Mouse (Mus musculus) MEL (cell line): ENCODE results near the gene Slc16a10. TPM values are rescaled to one million over a fixed set of nuclear protein-coding genes. Genes with fewer than 3 reads are reported as not detected.

Source experiments
- DNase-seq: peaks from one replicate; pipeline ENCODE4 v3.0.0; 2011; ENCODE audit warnings: low read depth, low spot score
- H3K27ac ChIP-seq: 2 replicates; pipeline ENCODE4 v1.5.1; 2012; ENCODE audit warnings: low read depth, mild to moderate bottlenecking, control low read depth, low read length, moderate library complexity; ENCODE audit not compliant: control insufficient read depth
- H3K27me3 ChIP-seq, 2 experiments: fragments of 150-350 bp in 1 of 2; sonication (generic) in 1 of 2; 2 replicates each; pipeline ENCODE4 v1.6.1; 2012; ENCODE audit warnings: low read length in 2 of 2, mild to moderate bottlenecking in 2 of 2, improper control_type of control experiment in 1 of 2, moderate library complexity in 1 of 2; ENCODE audit not compliant: insufficient read depth in 2 of 2, control insufficient read depth in 1 of 2
- H3K36me3 ChIP-seq, 2 experiments: 2 replicates each; pipeline ENCODE4 v1.6.1; 2012 to 2014; ENCODE audit warnings: low read length in 2 of 2, improper control_type of control experiment in 1 of 2, inconsistent platforms in 1 of 2, mild to moderate bottlenecking in 1 of 2; ENCODE audit not compliant: insufficient read depth in 2 of 2, control insufficient read depth in 1 of 2
- H3K4me1 ChIP-seq, 2 experiments: fragments of 150-350 bp in 1 of 2; sonication (generic) in 1 of 2; 2 replicates each; pipeline ENCODE4 v1.6.1; 2012; ENCODE audit warnings: low read length in 2 of 2, improper control_type of control experiment in 1 of 2, mild to moderate bottlenecking in 1 of 2; ENCODE audit not compliant: insufficient read depth in 2 of 2, control insufficient read depth in 1 of 2
- H3K4me3 ChIP-seq, 2 experiments: fragments of 150-350 bp in 1 of 2; sonication (generic) in 1 of 2; 2 replicates each; pipeline ENCODE4 v1.5.1; 2012; ENCODE audit warnings: low read depth in 2 of 2, low read length in 2 of 2, mild to moderate bottlenecking in 2 of 2, moderate library complexity in 2 of 2, control low read depth in 1 of 2, improper control_type of control experiment in 1 of 2; ENCODE audit not compliant: control insufficient read depth in 1 of 2, insufficient read depth in 1 of 2
- H3K79me2 ChIP-seq: 2 replicates; pipeline ENCODE4 v1.6.1; 2012; ENCODE audit warnings: mild to moderate bottlenecking, low read length, moderate library complexity; ENCODE audit not compliant: control insufficient read depth, poor library complexity, insufficient read depth
- H3K9ac ChIP-seq: 2 replicates; pipeline ENCODE4 v1.6.1; 2012; ENCODE audit warnings: low read depth, mild to moderate bottlenecking, control low read depth, low read length, moderate library complexity; ENCODE audit not compliant: control insufficient read depth, poor library complexity, severe bottlenecking
- H3K9me3 ChIP-seq: fragments of 150-350 bp; sonication (generic); replicated peaks from 2 replicates; pipeline ENCODE4 v1.6.1; 2012; ENCODE audit warnings: mild to moderate bottlenecking, low read length, improper control_type of control experiment, moderate library complexity; ENCODE audit not compliant: insufficient read depth
- BHLHE40 ChIP-seq: IDR thresholded peaks from 2 replicates; pipeline ENCODE4 v1.6.1; 2012; ENCODE audit warnings: low read depth, mild to moderate bottlenecking, inconsistent platforms, low read length, improper control_type of control experiment, borderline replicate concordance
- CTCF ChIP-seq, 3 experiments: IDR thresholded peaks in 2 of 3; conservative IDR thresholded peaks in 1 of 3; 2 replicates each; pipeline ENCODE4 v1.5.1; 2011 to 2012; ENCODE audit warnings: low read length in 3 of 3, low read depth in 2 of 3, mild to moderate bottlenecking in 2 of 3, improper control_type of control experiment in 1 of 3, inconsistent platforms in 1 of 3, mixed read lengths in 1 of 3, moderate library complexity in 1 of 3; ENCODE audit not compliant: control insufficient read depth in 1 of 3, insufficient read depth in 1 of 3, poor library complexity in 1 of 3, severe bottlenecking in 1 of 3
- ELF1 ChIP-seq: IDR thresholded peaks from 2 replicates; pipeline ENCODE4 v1.6.1; 2014; ENCODE audit warnings: low read depth, mild to moderate bottlenecking, inconsistent platforms, low read length, improper control_type of control experiment, moderate library complexity
- EP300 ChIP-seq, 2 experiments: IDR thresholded peaks; 2 replicates each; pipeline ENCODE4 v1.6.1; 2011; ENCODE audit warnings: improper control_type of control experiment in 2 of 2, low read length in 2 of 2, low read depth in 1 of 2, mild to moderate bottlenecking in 1 of 2
- ETS1 ChIP-seq: IDR thresholded peaks from 2 replicates; pipeline ENCODE4 v1.6.1; 2012; ENCODE audit warnings: low read depth, mild to moderate bottlenecking, inconsistent platforms, low read length, improper control_type of control experiment, moderate library complexity
- GATA1 ChIP-seq: IDR thresholded peaks from 2 replicates; pipeline ENCODE4 v1.6.1; 2011; ENCODE audit warnings: low read depth, low read length, improper control_type of control experiment
- KAT2A ChIP-seq: conservative IDR thresholded peaks from 2 replicates; pipeline ENCODE4 v1.6.1; 2012; ENCODE audit warnings: low read depth, low read length, improper control_type of control experiment, inconsistent platforms
- MAFK ChIP-seq: IDR thresholded peaks from 2 replicates; pipeline ENCODE4 v1.6.1; 2011; ENCODE audit warnings: low read depth, mild to moderate bottlenecking, low read length, improper control_type of control experiment, borderline replicate concordance
- MXI1 ChIP-seq: IDR thresholded peaks from 2 replicates; pipeline ENCODE4 v1.6.1; 2011; ENCODE audit warnings: mild to moderate bottlenecking, low read depth, low read length, improper control_type of control experiment
- MYC ChIP-seq: IDR thresholded peaks from 2 replicates; pipeline ENCODE4 v1.6.1; 2011; ENCODE audit warnings: low read depth, mild to moderate bottlenecking, low read length, improper control_type of control experiment, moderate library complexity
- NRF1 ChIP-seq: IDR thresholded peaks from 2 replicates; pipeline ENCODE4 v1.6.1; 2014; ENCODE audit warnings: low read depth, mild to moderate bottlenecking, inconsistent platforms, low read length, improper control_type of control experiment, moderate library complexity; ENCODE audit not compliant: poor library complexity, insufficient read depth, severe bottlenecking
- POLR2A ChIP-seq, 2 experiments: IDR thresholded peaks; 2 replicates each; pipeline ENCODE4 v1.6.1; 2011 to 2012; ENCODE audit warnings: low read length in 2 of 2, mild to moderate bottlenecking in 2 of 2, control low read depth in 1 of 2, improper control_type of control experiment in 1 of 2, low read depth in 1 of 2, moderate library complexity in 1 of 2; ENCODE audit not compliant: control insufficient read depth in 1 of 2, insufficient read depth in 1 of 2, poor library complexity in 1 of 2
- POLR2AphosphoS5 ChIP-seq: IDR thresholded peaks from 2 replicates; pipeline ENCODE4 v1.6.1; 2012; ENCODE audit warnings: low read depth, borderline replicate concordance, mild to moderate bottlenecking, inconsistent platforms, low read length, moderate library complexity, mixed read lengths
- RAD21 ChIP-seq: IDR thresholded peaks from 2 replicates; pipeline ENCODE4 v1.6.1; 2011; ENCODE audit warnings: mild to moderate bottlenecking, low read depth, low read length, improper control_type of control experiment
- TAL1 ChIP-seq: IDR thresholded peaks from 2 replicates; pipeline ENCODE4 v1.6.1; 2012; ENCODE audit warnings: mild to moderate bottlenecking, inconsistent platforms, low read length, moderate library complexity, mixed read lengths
- TBP ChIP-seq: IDR thresholded peaks from 2 replicates; pipeline ENCODE4 v1.8.0; 2011; ENCODE audit warnings: low read depth, low read length, improper control_type of control experiment
- UBTF ChIP-seq: IDR thresholded peaks from 2 replicates; pipeline ENCODE4 v1.6.1; 2012; ENCODE audit warnings: low read depth, mild to moderate bottlenecking, inconsistent platforms, low read length, improper control_type of control experiment, moderate library complexity, borderline replicate concordance; ENCODE audit not compliant: insufficient read depth
- USF1 ChIP-seq: IDR thresholded peaks from 2 replicates; pipeline ENCODE4 v1.6.1; 2014; ENCODE audit warnings: low read depth, mild to moderate bottlenecking, inconsistent platforms, low read length, improper control_type of control experiment, moderate library complexity
- USF2 ChIP-seq, 2 experiments: IDR thresholded peaks; 2 replicates each; pipeline ENCODE4 v1.6.1; 2011 to 2012; ENCODE audit warnings: improper control_type of control experiment in 2 of 2, low read length in 2 of 2, borderline replicate concordance in 1 of 2, inconsistent platforms in 1 of 2, low read depth in 1 of 2, mild to moderate bottlenecking in 1 of 2; ENCODE audit not compliant: insufficient read depth in 1 of 2
- ZC3H11A ChIP-seq: IDR thresholded peaks from 2 replicates; pipeline ENCODE4 v1.6.1; 2012; ENCODE audit warnings: low read depth, mild to moderate bottlenecking, inconsistent platforms, low read length, improper control_type of control experiment
- ZKSCAN1 ChIP-seq: IDR thresholded peaks from 2 replicates; pipeline ENCODE4 v1.6.1; 2012; ENCODE audit warnings: low read depth, mild to moderate bottlenecking, inconsistent platforms, low read length, improper control_type of control experiment, moderate library complexity
- polyA plus RNA-seq, 2 experiments: library from polyadenylated mRNA; stranded (reverse) in 1 of 2; unstranded in 1 of 2; fragments of >175 nt in 1 of 2; fragments of >200 nt in 1 of 2; gene quantifications; 2 replicates each; pipeline versions ENCODE4 v1.2.1 to v1.2.4; 2012; ENCODE audit warnings: low replicate concordance in 2 of 2, low read depth in 1 of 2; ENCODE audit not compliant: insufficient read length in 2 of 2, insufficient read depth in 1 of 2, missing spikeins in 1 of 2
- total RNA-seq: library from RNA; depleted of rRNA; stranded (reverse); fragments of 300-350 nt; gene quantifications from 2 replicates; pipeline ENCODE4 v1.2.3, GENCODE M21; 2012

The Slc16a10 gene
- total and polyA plus RNA-seq, 3 experiments = 13.2 to 17.9 TPM; not detected in 1

GRCm38 (mm10) chr10:40051997-40052396 lies 90.1 kb downstream of the Slc16a10 start:
- Histone ChIP-seq H3K4me1 (no peaks in the 10 kb centered on the region), H3K4me3 (no peak overlapping the region), H3K9ac (no peak overlapping the region), H3K79me2 (no peaks in the 10 kb centered on the region), H3K9me3 (no peaks in the 10 kb centered on the region), H3K36me3 (no peaks in the 10 kb centered on the region; a peak in 1 of 4 replicates)
- TF ChIP-seq TBP = no peak
- no peak for TF ChIP-seq RAD21
- TF ChIP-seq USF2 (IDR thresholded peaks at IDR 0.05; ENCODE audit: borderline replicate concordance in 1 of 2, insufficient read depth in 1 of 2, low read depth in 1 of 2, low read length in 2 of 2) = no peak
- TF ChIP-seq MAFK = no peak
- TF ChIP-seq MXI1 = no peak
- TF ChIP-seq KAT2A = no peak
- no peak for TF ChIP-seq EP300 (IDR thresholded peaks at IDR 0.05; ENCODE audit: low read depth in 1 of 2, low read length in 2 of 2)
- no peak for TF ChIP-seq GATA1
- no peak for TF ChIP-seq USF1
- TF ChIP-seq ETS1 = no peak
- TF ChIP-seq ELF1 = no peak
- no peak for TF ChIP-seq CTCF (IDR thresholded peaks at IDR 0.05 in 2 of 3, conservative IDR thresholded peaks at IDR 0.05 in 1 of 3; ENCODE audit: control insufficient read depth in 1 of 3, insufficient read depth in 1 of 3, low read depth in 2 of 3, low read length in 3 of 3, poor library complexity in 1 of 3, severe bottlenecking in 1 of 3)
- TF ChIP-seq POLR2A (IDR thresholded peaks at IDR 0.05; ENCODE audit: control insufficient read depth in 1 of 2, insufficient read depth in 1 of 2, low read depth in 1 of 2, low read length in 2 of 2, poor library complexity in 1 of 2) = no peak
- TF ChIP-seq TAL1 = no peak
- no peak for TF ChIP-seq POLR2AphosphoS5
- TF ChIP-seq ZKSCAN1 = no peak
- TF ChIP-seq, all 39 proteins: peak for 0
- DNase-seq = no peak
- no peak overlapping the region for H3K27ac ChIP-seq
- H3K27me3 ChIP-seq = no peaks in the 10 kb centered on the region

DNA sequence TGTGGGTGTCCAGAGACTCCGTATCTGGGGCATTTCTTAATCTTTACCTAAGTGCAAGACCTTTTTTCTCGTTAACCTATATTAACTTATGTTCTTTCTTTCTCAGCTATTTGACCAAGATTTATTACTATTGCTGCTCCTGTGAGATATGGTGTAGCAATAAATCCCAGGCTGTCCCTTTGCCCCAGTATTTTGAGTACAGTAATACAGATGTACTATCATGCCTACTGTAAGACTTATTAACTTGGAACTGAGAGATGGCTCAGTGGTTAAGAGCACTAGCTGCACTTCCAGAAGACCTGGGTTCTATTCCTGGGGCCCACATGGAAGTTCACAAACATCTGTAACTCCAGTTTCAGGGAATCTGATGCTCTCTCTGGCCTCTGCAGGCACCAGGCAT lies 91.3 kb downstream of the Slc16a10 start:
- Histone ChIP-seq H3K9me3 (no peaks in the 10 kb centered on the region), H3K79me2 (no peaks in the 10 kb centered on the region), H3K27me3 (no peaks in the 10 kb centered on the region), H3K4me1 (no peaks in the 10 kb centered on the region), H3K4me3 (no peak overlapping the region), H3K27ac (no peak overlapping the region), H3K9ac (no peak overlapping the region), H3K36me3 (no peaks in the 10 kb centered on the region; a peak in 1 of 4 replicates)
- TF ChIP-seq TAL1 = no peak
- no peak for TF ChIP-seq ZKSCAN1
- TF ChIP-seq GATA1 = no peak
- TF ChIP-seq NRF1 = no peak
- no peak for TF ChIP-seq USF2 (IDR thresholded peaks at IDR 0.05; ENCODE audit: borderline replicate concordance in 1 of 2, insufficient read depth in 1 of 2, low read depth in 1 of 2, low read length in 2 of 2)
- no peak for TF ChIP-seq BHLHE40
- no peak for TF ChIP-seq RAD21
- TF ChIP-seq ZC3H11A = no peak
- TF ChIP-seq MAFK = no peak
- no peak for TF ChIP-seq MYC
- TF ChIP-seq UBTF = no peak
- no peak for DNase-seq
